Mouse (Mus musculus): ENCODE results near the gene Nsun4. TPM values are rescaled to one million over a fixed set of nuclear protein-coding genes. Genes with fewer than 3 reads are reported as not detected.
A peak's percentile ranks its signal among the peaks of the same experiment; 100 is the strongest.

Gene Nsun4
- total and polyA plus RNA-seq, 2 experiments = 11.8 to 14.5 TPM

- Histone ChIP-seq H3K4me1 (ENCODE audit: control insufficient read depth, insufficient read depth, low read length) (peaks cover 8% of the 10 kb centered on the region), H3K79me2 (ENCODE audit: control insufficient read depth, insufficient read depth, low read length) (no peaks in the 10 kb centered on the region; the same call in 1 of the 2 replicates), H3K36me3 (ENCODE audit: control insufficient read depth, insufficient read depth, low read length) (peaks cover 5% of the 10 kb centered on the region), H3K9ac (ENCODE audit: low read depth, low read length) (peak overlapping the region; percentile 76), H3K27me3 (ENCODE audit: control insufficient read depth, insufficient read depth, low read length) (no peaks in the 10 kb centered on the region), H3K4me3 (ENCODE audit: insufficient read depth, low read depth, low read length) (peak overlapping the region; percentile 63), H3K27ac (replicated peaks; ENCODE audit: insufficient read depth, low read depth, low read length) (peak overlapping the region; percentile 94)
- WGBS = 4% methylated on average over 22 of the region's 22 CpGs
- peak; percentile 81 for DNase-seq (ENCODE audit: extremely low read depth, low read depth, low spot score)
- TF ChIP-seq CTCF (IDR thresholded peaks at IDR 0.05; ENCODE audit: low read depth, low read length) = peak; percentile 39; the same call in 1 of the 2 replicates
- TF ChIP-seq POLR2A (IDR thresholded peaks at IDR 0.05; ENCODE audit: extremely low read depth, insufficient read depth, low read length) = no peak
Observed at GRCm38 (mm10) chr4:116052526-116053293, 966 bp downstream of the Nsun4 start.

- H3K79me2 ChIP-seq (ENCODE audit: control insufficient read depth, insufficient read depth, low read length) = no peaks in the 10 kb centered on the region; the same call in 1 of the 2 replicates
- no peak for TF ChIP-seq CTCF (IDR thresholded peaks at IDR 0.05; ENCODE audit: low read depth, low read length)
- no peak for TF ChIP-seq POLR2A (IDR thresholded peaks at IDR 0.05; ENCODE audit: extremely low read depth, insufficient read depth, low read length)
- peaks cover 13% of the 10 kb centered on the region for H3K36me3 ChIP-seq (ENCODE audit: control insufficient read depth, insufficient read depth, low read length)
- no peak overlapping the region for H3K9ac ChIP-seq (ENCODE audit: low read depth, low read length)
- no peak overlapping the region for H3K4me3 ChIP-seq (ENCODE audit: insufficient read depth, low read depth, low read length)
- peaks cover 8% of the 10 kb centered on the region for H3K4me1 ChIP-seq (ENCODE audit: control insufficient read depth, insufficient read depth, low read length)
- no peaks in the 10 kb centered on the region for H3K27me3 ChIP-seq (ENCODE audit: control insufficient read depth, insufficient read depth, low read length)
- H3K27ac ChIP-seq (replicated peaks; ENCODE audit: insufficient read depth, low read depth, low read length) = no peak overlapping the region
- 78% methylated on average over 3 of the region's 3 CpGs for WGBS
- no peak for DNase-seq (ENCODE audit: extremely low read depth, low read depth, low spot score)
Observed at GRCm38 (mm10) chr4:116049211-116049610, 4.5 kb downstream of the Nsun4 start.

GRCm38 (mm10) chr4:116048130-116048920 is 5.4 kb downstream of the Nsun4 start:
- H3K36me3 ChIP-seq (ENCODE audit: control insufficient read depth, insufficient read depth, low read length) = peaks cover 14% of the 10 kb centered on the region
- H3K4me3 ChIP-seq (ENCODE audit: insufficient read depth, low read depth, low read length) = no peak overlapping the region
- no peak for DNase-seq (ENCODE audit: extremely low read depth, low read depth, low spot score)
- 68% methylated on average over 7 of the region's 7 CpGs for WGBS
- no peak overlapping the region for H3K27ac ChIP-seq (replicated peaks; ENCODE audit: insufficient read depth, low read depth, low read length)
- no peak overlapping the region for H3K9ac ChIP-seq (ENCODE audit: low read depth, low read length)
- H3K27me3 ChIP-seq (ENCODE audit: control insufficient read depth, insufficient read depth, low read length) = no peaks in the 10 kb centered on the region
- H3K79me2 ChIP-seq (ENCODE audit: control insufficient read depth, insufficient read depth, low read length) = no peaks in the 10 kb centered on the region; the same call in 1 of the 2 replicates
- peaks cover 4% of the 10 kb centered on the region for H3K4me1 ChIP-seq (ENCODE audit: control insufficient read depth, insufficient read depth, low read length)
- TF ChIP-seq CTCF (IDR thresholded peaks at IDR 0.05; ENCODE audit: low read depth, low read length) (no peak), POLR2A (IDR thresholded peaks at IDR 0.05; ENCODE audit: extremely low read depth, insufficient read depth, low read length) (no peak)

GRCm38 (mm10) chr4:116047681-116048080 is 6.0 kb downstream of the Nsun4 start:
- DNase-seq (ENCODE audit: extremely low read depth, low read depth, low spot score) = no peak
- WGBS = 94% methylated on average over 1 of the region's 1 CpGs

GRCm38 (mm10) chr4:116046604-116047003 is 7.1 kb downstream of the Nsun4 start:
- 95% methylated on average over 2 of the region's 2 CpGs for WGBS
- no peak for DNase-seq (ENCODE audit: extremely low read depth, low read depth, low spot score)
- Histone ChIP-seq H3K79me2 (ENCODE audit: control insufficient read depth, insufficient read depth, low read length) (no peaks in the 10 kb centered on the region; the same call in 1 of the 2 replicates), H3K4me3 (ENCODE audit: insufficient read depth, low read depth, low read length) (no peak overlapping the region), H3K4me1 (ENCODE audit: control insufficient read depth, insufficient read depth, low read length) (no peaks in the 10 kb centered on the region), H3K27ac (replicated peaks; ENCODE audit: insufficient read depth, low read depth, low read length) (no peak overlapping the region), H3K36me3 (ENCODE audit: control insufficient read depth, insufficient read depth, low read length) (peaks cover 14% of the 10 kb centered on the region), H3K9ac (ENCODE audit: low read depth, low read length) (no peak overlapping the region), H3K27me3 (ENCODE audit: control insufficient read depth, insufficient read depth, low read length) (no peaks in the 10 kb centered on the region)
- TF ChIP-seq POLR2A (IDR thresholded peaks at IDR 0.05; ENCODE audit: extremely low read depth, insufficient read depth, low read length) = no peak
- TF ChIP-seq CTCF (IDR thresholded peaks at IDR 0.05; ENCODE audit: low read depth, low read length) = no peak

More at GRCm38 (mm10) chr4:116047681-116048080, 6.0 kb downstream of the Nsun4 start:
- no peaks in the 10 kb centered on the region for H3K27me3 ChIP-seq (ENCODE audit: control insufficient read depth, insufficient read depth, low read length)
- peaks cover 4% of the 10 kb centered on the region for H3K4me1 ChIP-seq (ENCODE audit: control insufficient read depth, insufficient read depth, low read length)
- TF ChIP-seq POLR2A (IDR thresholded peaks at IDR 0.05; ENCODE audit: extremely low read depth, insufficient read depth, low read length) = no peak
- TF ChIP-seq CTCF (IDR thresholded peaks at IDR 0.05; ENCODE audit: low read depth, low read length) = no peak
- H3K4me3 ChIP-seq (ENCODE audit: insufficient read depth, low read depth, low read length) = no peak overlapping the region
- no peaks in the 10 kb centered on the region; the same call in 1 of the 2 replicates for H3K79me2 ChIP-seq (ENCODE audit: control insufficient read depth, insufficient read depth, low read length)
- no peak overlapping the region for H3K27ac ChIP-seq (replicated peaks; ENCODE audit: insufficient read depth, low read depth, low read length)
- peaks cover 14% of the 10 kb centered on the region for H3K36me3 ChIP-seq (ENCODE audit: control insufficient read depth, insufficient read depth, low read length)
- no peak overlapping the region for H3K9ac ChIP-seq (ENCODE audit: low read depth, low read length)

Measured in liver, adult 2 months (tissue).